Mouse (Mus musculus): ENCODE results near the gene Gm16181.

DNA sequence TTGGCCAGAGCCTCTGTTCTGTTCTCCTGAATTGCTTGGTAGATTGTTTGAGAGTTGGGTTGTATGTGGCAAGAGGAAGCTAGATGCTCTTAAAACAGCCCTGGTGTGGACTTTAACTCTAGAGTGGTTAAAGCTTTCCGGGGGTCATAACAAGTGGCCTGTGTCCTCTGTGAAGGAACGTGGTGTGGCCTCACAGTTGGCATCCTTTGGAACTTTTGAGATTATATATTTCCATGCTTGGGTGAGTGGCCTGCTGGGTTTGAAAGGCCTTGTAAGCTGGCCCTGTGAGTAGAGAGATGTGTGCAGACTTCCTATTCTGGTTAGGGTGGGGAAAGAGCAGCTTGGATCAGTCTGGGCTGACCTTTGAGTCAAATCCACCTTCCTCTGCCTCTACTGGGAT lies 24.4 kb downstream of the Gm16181 start:
- TF ChIP-seq CTCF (IDR thresholded peaks at IDR 0.05; ENCODE audit: borderline replicate concordance, control insufficient read depth, extremely low read depth, insufficient read depth, low read length, poor library complexity) (no peak), POLR2A (IDR thresholded peaks at IDR 0.05; ENCODE audit: control insufficient read depth, extremely low read depth, insufficient read depth, low read length, poor library complexity) (no peak)

Data from thymus, adult 2 months (tissue).